Mouse (Mus musculus): ENCODE results near the gene Snx32.
"Not testable (repeated sequence)": the region's sequence is repeated elsewhere in the genome, so short reads cannot be mapped to it uniquely, and the experiment has no call there.

- not testable (repeated sequence) for TF ChIP-seq CTCF (IDR thresholded peaks at IDR 0.05; ENCODE audit: borderline replicate concordance, insufficient read depth, low read length); POLR2A (IDR thresholded peaks at IDR 0.05; ENCODE audit: low read depth, low read length)
Measured at GRCm38 (mm10) chr19:5493301-5493721, 17.0 kb downstream of the Snx32 start.
